Mouse (Mus musculus) NIH3T3 (cell line): ENCODE data around the gene Tmem189.

Source experiments
- DNase-seq: peaks from one replicate; pipeline ENCODE4 v3.0.0-alpha.2; 2012; ENCODE audit warnings: low read depth

Gene Tmem189

GRCm38 (mm10) chr2:167701472-167701871 is 11.8 kb upstream of the Tmem189 start:
- no peak for DNase-seq

DNA sequence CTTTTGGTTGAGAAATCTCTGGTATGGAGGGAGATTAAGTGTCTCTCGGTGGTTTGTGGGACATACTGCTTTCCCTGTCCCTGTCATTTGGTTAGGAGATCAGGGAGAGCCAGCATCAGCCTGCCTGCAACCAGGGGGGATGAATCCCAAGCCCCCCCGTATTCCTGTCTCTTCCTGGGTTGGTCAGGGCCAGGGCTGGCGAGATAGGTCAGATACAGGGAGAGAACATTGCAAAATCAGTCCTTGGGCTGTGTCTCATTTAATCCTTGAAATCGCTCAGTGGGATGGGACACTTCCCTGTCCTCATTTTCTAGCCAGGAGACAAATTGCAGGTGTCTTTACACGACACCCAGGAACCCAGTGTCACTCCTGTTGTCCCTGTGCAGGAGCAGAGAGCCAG is 10.4 kb upstream of the Tmem189 start:
- no peak for DNase-seq

DNA sequence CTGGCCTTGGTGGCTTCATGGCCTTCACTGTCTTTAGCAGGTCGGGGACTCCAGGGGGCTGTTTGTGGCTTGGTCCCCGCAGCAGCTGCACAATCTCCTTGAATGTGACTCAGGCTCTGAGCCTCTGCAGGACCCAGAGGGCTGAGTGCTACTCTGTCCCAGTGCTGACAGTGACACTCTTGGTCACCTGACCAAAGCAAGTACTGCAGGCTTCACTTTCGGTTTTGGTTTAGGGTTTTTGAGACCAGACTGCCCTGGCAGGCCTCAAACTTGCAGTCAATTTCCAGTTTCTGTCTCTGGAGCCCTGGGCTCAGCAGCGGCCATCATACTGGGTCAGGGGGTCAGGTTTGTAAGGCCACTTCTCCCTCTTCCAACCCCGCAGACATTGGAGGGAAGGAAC is 8.3 kb upstream of the Tmem189 start:
- peak; percentile 53 for DNase-seq

GRCm38 (mm10) chr2:167696143-167696542 is 6.5 kb upstream of the Tmem189 start:
- no peak for DNase-seq

DNA sequence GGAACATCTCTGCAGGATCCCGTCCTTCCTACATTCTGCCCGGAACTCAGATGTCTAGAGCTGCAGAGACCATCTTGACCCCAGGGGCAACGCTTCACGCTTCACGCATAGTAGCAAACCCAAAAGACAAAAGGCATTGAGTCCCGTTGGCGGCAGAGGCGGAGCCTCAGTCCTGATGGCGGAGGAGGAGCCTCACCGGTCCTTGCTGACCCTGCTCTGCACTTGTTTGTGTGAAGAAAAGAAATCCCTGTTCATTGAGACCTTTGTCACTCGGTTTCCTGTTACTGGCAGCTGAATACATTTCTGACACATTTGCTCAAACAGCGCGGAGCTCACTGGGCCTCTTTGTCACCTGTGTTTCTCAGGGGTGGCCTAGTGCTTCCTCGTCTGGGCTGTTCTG is 5.9 kb upstream of the Tmem189 start:
- no peak for DNase-seq

GRCm38 (mm10) chr2:167694963-167695362 is 5.3 kb upstream of the Tmem189 start:
- no peak for DNase-seq

DNA sequence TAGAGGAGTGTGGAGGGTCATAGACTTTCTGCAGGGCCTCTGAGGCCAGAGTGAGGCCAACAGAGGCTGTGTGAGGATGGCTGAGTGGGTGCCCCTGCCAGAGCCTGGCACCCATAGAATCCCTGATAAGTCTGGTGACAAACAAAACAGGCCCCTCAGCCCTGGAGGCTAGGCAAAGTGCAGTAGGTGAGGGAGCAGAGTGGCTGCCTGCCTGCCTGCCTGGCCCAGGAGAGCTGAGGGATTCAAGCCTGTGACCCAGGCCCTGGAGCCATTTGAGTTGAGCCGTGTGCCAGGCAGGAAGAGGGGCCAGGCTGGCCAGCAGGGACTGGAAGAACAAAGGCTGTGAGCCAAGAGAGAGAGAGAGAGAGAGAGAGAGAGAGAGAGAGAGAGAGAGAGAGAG is 4.6 kb upstream of the Tmem189 start:
- DNase-seq = peak; percentile 38

GRCm38 (mm10) chr2:167693540-167693939 is 3.9 kb upstream of the Tmem189 start:
- peak; percentile 23 for DNase-seq

GRCm38 (mm10) chr2:167692831-167693230 is 3.2 kb upstream of the Tmem189 start:
- peak; percentile 45 for DNase-seq

GRCm38 (mm10) chr2:167691871-167692661 is 2.4 kb upstream of the Tmem189 start:
- DNase-seq = peak; percentile 43

DNA sequence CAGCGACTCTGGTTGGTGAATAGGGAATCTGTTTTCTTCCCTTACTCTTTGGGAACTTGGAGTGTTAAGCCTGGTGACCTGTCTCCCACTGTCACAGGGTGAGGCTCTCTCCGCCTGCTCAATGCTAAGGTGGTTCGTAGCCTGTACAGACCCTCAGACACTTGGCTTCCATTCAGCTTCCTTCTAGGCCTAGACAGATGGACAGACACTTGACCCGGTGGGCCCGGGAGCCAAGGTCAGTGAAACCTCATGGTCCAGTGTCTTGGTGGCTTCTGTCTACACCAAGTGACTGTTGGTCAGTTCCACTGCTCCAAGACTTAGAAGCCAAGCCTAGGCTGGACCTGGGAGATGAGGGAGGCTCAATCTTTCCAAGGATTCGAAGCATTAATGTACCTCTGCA is 1.8 kb upstream of the Tmem189 start:
- DNase-seq = peak; percentile 36

DNA sequence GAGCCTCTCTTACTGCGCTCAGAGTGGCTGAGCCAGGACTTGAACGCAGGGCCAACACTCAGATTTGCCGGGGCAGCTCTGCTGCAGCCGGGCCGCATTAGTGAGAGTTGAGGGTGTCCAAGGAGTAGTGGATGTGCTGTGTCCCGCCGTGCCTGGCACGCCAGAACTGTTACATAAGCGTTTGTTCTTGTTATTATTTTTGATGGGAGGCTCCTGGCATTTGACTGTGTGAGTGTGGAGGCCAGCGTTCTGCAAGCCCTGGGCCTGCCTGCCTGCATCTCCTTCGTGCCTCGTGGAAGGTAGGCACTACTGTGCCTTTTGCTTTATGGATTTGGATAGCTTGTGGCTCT is 1.3 kb upstream of the Tmem189 start:
- peak; percentile 64 for DNase-seq

- DNase-seq = peak; percentile 87
Measured at GRCm38 (mm10) chr2:167690219-167690961, 768 bp upstream of the Tmem189 start.

DNA sequence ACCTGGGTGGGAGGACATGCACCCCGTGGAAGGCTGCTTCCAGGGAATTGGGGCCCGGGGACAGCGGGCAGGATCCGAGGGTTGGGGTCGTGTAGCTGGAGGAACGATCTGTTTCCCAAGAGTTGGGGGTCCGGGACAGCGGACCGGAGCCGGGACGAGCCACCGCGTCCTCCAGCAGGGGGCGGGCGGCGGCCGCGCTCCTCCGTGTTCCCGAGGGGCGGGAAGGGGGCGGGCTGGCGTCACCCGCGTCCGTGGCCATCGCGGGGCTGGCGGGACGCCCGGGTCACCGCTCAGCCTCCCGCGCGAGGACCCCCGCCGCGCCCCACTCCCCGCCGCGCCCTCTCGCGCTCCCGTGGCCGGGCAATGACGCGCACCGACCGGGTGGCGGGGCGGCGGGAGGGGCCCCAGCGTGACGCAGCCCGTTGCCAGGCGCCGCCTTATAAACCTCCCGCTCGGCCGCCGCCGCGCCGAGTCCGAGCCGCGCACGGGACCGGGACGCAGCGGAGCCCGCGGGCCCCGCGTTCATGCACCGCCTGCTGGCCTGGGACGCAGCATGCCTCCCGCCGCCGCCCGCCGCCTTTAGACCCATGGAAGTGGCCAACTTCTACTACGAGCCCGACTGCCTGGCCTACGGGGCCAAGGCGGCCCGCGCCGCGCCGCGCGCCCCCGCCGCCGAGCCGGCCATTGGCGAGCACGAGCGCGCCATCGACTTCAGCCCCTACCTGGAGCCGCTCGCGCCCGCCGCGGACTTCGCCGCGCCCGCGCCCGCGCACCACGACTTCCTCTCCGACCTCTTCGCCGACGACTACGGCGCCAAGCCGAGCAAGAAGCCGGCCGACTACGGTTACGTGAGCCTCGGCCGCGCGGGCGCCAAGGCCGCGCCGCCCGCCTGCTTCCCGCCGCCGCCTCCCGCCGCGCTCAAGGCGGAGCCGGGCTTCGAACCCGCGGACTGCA is 847 bp downstream of the Tmem189 start, which contains the start of gene Cebpb:
Gene Cebpb, plus strand, starts transcription at position 418 of the 954 bp plus-strand sequence.
- DNase-seq = peak; percentile 98

DNA sequence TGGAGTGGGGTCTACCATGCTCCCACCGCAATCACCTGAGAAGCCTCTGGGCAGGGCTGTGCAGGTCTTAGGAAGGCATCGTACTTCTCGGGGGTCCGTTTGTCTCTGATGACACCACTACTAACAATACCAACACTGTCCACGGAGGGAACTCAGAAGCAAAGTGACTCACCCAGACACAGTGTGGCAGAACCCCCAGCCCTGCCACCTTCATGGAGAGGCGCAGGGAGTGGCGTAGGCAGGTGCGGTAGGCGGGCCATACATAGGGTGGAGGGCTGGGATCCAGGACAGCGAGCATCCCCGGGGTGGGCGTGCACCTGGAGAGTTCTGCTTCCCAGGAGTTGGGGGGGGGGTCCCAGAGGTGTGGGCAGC is 1.5 kb downstream of the Tmem189 start:
- DNase-seq = peak; percentile 25

DNA sequence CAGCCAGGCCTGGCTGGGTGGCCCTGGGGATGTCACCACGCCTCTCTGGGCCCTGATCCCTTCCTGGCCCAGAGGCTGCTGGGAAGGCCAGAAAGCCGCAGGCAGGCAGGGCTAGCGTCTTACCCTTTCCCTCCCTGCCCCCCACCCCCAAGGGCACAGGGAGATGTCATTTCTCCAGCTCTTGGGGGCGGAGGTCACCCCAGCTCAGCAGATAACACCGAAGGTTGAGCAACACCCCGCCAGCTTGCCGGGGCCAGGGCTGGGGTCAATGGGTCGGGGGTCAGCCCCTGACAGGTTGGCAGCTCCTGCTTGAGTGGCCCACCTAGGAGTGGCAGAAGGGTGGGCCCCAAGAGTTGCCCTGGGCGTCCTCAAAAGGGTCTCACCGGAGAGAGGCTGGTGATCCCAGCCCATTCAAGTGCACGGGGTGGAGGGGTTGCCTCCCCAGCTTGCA is 1.9 kb downstream of the Tmem189 start:
- no peak for DNase-seq

DNA sequence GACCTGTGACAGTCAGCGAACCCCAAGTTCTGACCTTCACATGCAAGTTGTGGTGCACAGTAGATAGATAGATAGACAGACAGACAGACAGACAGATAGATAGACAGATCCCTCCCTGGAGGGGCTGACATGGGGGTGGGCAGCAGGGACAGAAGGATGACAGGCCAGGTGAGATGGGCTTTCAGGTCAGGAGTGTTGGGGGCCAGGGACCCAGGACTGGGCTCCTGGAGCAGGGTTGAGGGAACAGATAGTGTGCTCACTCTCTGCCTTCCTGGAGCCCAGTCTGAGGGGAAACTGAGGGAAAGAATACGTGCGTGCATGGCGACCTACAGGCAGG is 2.4 kb downstream of the Tmem189 start:
- DNase-seq = no peak

DNA sequence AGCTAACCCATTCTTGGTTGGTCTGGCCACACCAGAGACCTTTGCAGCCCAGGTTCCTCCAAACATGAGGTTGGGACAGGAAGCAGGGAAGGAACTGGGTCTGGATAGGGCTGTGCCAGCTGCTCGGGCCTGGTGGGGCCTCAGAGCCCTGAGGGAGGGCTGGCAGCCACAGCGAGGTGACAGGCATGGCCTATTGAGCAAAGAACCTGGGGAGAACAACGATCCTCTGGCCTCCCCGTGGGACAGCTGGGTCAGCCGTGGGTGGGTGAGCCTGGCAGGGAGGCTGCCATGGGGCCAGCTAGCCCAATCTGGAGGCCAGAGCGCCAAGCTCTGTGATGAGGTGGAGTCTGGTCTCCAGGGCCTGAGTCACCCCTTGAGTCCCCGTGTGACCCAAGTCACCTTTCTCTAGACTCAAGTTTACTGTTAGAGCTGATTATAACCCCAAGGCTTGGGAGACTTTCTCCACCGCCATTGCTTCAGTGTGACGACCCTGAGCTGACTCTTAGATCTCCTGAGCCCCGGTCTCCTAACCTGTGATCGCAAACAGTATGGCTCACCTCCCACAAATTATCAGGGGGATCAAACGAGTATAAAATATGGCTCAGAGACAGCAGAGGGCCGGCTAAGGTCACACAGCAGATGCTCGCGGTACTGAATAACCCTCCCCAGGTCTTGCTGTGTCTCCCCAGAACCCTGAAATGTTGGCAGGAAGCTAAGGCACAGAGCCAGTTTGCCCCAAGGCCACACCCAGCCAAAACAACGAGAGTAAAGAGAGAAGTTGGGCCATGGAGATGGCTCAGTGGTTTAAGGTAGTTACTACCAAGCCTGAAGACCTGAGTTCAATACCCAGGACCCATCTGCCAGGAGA is 3.0 kb downstream of the Tmem189 start:
- peak; percentile 60 for DNase-seq

DNA sequence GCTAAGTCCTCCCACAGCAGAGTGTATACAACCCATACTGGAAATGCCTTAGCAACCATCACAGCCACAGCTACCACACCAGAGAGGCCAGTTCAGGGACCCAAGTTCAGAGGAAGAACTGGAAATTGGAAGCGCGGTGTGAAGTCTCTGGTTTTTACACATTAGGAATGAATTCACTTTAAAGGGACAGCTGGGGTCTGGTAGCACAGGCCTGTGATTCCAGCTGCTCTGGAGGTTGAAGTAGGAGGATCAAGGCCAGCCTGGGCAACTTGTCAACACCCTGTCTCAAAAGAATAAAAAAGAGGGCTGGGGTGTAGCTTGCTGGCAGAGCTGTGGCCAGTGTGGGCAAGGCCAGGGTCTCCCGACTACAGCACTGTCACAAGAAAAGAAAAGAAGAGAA is 3.8 kb downstream of the Tmem189 start:
- peak; percentile 33 for DNase-seq

DNA sequence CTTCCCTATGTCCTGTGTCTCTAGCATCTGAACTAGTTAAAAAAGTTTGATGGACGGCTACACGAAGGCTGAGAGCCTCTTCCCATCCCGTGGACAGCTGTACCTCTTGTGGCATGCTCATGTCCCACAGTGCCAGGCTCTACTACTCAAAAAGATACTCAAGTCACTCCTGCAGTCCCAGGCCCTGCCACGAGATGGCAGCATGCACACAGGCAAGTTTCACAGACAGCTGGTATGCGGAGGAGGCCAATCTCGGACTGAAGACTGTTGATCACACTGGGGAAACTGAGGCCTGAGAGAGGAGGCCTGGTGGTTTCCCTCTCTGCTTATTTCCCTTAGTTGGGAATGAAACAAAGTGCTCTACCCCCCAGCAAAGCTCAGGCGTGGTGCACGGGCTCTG is 4.5 kb downstream of the Tmem189 start:
- DNase-seq = peak; percentile 97

DNA sequence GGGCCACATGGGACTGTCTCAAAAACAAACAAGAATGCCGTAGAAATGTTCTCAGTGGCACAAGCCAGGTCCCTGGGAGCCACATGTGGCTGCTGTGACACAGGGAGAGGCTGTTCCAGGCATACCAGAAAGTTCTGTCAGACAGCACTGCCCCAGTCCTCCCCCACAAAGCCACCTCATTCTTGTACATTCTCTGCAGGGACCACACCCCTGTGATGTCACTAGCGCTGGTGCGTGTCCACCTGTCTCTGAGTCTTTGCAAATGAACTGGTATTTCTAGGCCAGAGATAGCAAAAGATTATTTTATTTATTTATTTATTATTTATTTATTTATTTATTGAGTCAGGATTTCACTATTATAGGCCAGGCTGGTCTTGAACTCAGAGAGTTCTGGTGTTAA is 5.9 kb downstream of the Tmem189 start:
- no peak for DNase-seq
